Mouse (Mus musculus) T-helper 2 cell (primary cell): ENCODE results near the gene Dennd4a.

Experiments used
- in situ Hi-C: fragments of 300-600 bp; cut with MboI, MseI; formaldehyde crosslinking; loops from one replicate; pipeline ENCODE4 v1.15.1; 2025; ENCODE audit warnings: high pct_unique_total_duplicates

The Dennd4a gene

DNA sequence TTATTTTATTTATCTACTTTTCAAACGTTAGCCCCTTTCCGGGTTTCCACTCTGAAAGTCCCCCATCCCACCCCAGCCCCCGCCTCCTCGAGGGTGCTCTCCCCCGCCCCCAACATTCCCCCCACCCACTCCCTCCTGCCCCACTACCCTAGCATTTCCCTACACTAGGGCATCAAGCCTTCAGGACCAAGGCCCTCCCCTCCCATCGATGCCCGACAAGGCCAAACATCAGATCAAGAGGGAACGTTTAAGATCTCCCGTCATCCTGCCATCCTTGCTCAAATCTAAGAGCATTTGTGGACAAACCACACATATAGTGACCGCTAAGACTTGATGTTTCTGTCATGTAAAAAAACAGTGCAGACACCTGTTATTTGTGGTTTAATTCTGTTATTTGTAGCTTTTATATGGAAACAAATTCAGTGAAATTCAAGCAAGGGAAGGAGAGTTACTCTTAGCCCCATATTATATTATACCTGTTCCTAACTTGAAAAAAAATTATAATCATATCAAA lies 21.2 kb upstream of the Dennd4a start:
- in situ Hi-C loops: no loop called here

DNA sequence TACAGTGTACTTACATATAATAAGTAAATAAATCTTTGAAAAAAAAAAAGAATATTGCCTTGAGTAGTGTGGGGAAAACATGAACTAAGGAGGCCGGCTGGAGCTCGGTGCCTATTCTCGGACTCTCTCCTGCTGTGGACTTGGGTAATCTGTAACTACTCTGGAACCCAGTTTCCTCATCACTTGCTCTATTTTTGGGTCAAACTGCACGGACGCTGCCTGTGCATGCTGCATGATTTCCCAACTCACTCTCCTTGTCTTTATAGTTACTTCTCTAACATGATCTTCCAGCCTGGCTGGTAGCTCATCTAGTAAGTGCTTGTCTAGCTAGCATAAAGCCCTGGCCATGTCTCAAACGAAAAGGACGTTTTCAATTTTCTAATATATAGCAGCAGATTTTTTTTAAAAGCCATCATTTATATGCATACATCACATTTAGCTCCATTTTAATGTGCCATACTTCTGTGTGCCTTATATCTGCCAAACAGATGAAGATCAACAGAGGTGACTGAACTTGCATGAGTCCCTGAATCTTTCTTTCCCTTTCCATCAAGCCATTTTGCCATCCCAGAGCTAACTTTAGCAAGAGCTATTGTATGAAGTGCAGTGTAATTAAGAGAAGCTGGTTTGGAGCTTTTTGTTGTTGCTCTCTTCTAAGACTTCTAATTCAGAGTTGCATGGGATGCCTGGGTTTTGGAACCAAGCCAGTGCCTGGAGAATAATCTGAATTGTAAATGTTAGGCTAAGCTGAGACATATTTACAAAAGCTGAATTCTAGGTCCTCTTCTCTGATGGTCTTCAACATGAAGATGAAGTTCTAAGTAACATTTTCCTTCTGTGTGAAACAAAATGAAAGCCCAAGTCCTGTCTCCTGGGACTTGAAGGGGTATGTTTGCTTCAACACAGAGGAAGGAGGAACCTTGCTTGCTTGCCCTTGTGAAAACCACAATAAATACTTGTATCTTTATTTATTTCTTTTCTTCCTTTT lies 20.2 kb upstream of the Dennd4a start:
- in situ Hi-C loops: no loop called here

DNA sequence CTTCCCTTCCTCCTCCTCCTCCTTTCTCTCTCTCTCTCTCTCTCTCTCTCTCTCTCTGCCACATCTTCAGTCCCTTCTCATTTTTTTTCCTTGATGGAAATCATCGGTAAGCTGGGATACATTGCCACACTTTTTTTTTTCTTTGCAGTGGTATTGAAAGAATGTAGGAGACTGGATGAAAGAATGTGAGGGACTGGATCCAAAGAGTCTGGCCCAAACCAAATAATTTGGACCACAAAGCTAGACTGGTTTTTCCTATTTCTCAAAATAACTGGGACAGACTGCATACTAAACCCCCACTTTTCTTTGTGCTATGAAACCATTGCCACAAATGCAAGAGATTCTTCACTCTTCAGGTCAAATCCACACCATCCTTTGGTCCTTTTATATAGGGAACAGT lies 19.5 kb upstream of the Dennd4a start:
- in situ Hi-C loops: no loop called here

DNA sequence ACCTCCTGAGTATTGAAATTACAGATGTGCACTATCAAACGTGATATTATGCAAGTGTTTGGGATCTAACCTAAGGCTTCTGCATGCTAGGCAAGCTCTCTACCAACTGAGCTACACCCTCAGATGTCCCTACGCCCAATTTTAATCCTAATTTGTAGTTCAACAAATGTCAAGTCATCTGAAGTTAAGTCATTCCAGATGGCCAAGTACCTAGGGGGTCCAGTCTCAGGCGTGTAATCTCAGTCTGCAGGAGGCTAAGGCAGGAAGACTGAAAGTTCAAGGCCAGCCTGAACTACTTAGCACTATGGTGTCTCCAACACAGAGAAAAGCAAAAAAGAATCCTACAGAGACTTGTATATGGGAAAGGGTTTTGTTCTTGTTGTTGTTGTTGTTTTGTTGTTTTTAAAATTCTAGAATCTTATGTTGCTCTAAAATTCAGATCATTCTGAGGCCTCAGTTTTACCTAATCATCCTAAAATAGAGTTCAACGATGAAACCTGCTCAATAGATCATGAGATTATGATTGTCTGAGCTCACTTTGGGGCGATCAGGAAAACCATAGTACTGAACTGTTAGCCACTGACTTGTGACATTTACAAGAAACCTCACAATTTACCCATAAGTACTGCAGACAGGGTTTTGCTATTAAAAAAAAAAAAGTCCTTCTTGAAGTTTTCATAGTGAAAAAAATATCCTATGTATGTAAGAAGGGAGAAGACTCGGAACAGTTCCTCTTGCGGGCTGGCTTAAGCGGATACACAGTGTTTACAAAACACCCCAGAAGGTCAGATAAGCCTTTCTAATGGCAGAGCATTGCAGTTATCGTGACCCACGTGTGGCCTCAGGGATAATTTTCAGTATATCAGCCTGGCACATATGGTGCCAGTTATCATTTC lies 18.5 kb upstream of the Dennd4a start:
- in situ Hi-C loops: no loop called here

DNA sequence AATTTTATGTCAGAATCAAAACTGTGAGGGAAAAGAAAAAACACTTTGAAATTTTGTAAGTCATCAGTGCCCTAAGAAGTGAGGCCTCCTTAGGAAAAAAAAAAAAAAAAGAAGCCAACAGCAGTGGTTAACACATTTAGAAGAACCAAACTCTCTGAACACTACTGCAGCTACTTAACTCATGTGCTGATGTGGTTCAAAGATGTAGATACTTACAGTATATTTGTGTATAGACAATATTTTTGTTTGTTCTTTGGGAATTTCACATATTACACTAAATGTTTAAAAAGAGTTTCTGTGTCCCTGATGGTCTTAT lies 17.9 kb upstream of the Dennd4a start:
- in situ Hi-C loops: no loop called here

DNA sequence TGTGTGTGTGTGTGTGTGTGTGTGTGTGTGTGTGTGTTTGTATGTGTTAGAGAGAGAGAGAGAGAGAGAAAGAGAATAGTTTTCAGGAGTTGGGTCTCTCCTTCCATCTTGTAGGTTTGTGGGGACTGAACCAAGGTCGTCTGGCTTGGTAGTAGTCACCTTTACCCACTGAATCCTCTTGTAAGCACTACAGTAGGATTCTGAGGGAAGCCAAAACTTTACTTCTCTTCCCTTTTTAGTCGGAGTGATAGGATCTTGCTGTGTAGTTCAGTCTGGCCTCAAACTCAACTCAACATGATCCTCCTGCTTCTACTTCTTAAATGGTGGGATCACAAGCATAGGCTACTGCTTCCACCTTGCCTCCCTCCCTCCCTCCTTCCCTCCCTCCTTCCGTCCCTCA lies 17.3 kb upstream of the Dennd4a start:
- in situ Hi-C loops: no loop called here

DNA sequence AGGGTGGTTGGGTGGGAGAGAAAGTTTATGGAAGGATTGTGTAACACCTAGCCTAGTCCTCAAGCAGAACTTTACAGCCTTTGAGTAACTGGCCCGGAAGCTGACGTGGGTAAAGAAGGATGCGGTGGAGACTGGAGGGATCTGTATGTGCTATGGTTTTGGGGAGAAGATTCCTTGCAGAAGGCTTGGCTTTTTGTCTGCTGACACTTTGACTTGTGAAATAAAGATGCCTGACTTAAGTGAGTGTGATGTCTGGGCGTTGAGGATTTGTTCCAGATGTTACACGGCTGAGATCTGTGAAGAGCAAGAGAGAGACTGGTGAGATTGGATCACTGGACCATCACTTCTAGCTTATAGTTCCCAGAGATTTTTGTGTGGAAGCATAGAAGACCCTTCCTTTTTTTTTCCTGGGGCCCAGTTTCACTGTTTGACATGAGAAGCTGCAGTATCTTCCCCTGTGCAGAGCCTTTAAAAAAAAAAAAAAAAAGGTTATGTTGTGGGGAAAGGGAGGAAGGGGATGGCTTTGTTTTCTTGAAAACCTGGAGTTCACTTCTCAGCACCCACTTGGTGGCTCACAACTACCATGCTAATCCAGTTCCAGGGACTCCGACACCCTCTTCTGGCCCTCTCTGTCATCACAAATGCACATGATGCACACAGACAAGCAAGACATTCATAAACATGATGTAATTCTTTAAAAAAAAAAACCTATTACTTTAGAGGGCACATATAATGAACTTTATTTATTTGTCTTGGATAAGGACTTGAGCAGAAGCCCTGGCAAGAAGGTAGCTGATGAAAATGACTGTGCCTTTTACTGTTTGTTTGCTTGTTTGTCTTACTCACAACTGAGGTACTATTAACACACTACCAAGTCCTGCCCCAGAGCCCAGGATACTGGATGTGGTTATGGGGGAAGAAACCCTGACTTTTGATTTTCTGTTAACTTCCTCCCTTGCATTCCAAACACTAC lies 16.4 kb upstream of the Dennd4a start:
- in situ Hi-C loops: no loop called here

DNA sequence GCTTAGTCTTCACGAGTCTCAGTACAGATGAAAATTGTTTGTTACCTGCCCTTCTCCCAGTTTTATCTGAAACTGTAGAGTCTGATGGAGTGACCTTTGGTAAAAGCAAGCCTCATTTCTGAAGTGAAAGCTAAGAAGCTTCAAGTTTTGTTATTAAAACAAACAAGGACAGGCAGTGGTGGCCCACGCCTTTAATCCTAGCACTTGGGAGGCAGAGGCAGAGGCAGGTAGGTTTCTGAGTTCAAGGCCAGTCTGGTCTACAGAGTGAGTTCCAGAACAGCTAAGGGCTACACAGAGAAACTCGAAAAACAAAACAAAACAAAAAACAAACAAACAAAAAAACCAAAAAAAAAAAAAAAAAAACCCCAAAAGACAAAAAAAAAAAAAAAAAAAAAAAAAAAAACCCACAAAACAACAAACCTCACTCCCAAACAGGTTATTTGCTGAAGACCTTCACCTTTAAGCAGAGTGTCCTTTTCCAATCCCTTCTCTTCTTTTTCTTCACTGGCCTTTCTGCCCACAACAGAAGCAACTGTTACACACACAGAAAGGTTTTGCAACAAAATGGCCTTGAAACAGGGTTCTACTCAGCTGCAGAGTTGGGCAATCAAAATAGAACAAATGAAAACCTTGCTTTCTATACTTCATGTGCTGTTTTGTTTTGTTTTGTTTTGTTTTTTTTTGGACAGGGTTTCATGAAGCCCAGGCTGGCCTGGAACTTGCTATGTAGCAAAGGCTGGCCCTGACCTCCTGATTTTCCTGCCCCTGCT lies 15.1 kb upstream of the Dennd4a start:
- in situ Hi-C loops: no loop called here

DNA sequence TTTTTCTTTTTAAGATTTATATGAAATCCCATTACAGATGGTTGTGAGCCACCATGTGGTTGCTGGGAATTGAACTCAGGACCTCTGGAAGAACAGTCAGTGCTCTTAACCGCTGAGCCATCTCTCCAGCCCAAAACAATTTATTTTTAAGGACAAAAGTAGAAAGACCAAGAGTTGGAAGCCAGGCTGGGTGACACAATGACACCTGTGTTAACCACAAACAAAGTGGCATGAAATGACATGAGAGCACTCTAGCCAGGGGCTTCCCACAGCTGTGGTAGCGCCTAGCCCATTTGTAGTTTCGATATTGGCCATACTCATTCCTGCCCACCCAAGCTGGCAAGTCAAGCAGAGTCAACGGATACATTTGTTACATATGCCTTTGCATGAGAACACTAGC lies 13.7 kb upstream of the Dennd4a start:
- in situ Hi-C loops: no loop called here

DNA sequence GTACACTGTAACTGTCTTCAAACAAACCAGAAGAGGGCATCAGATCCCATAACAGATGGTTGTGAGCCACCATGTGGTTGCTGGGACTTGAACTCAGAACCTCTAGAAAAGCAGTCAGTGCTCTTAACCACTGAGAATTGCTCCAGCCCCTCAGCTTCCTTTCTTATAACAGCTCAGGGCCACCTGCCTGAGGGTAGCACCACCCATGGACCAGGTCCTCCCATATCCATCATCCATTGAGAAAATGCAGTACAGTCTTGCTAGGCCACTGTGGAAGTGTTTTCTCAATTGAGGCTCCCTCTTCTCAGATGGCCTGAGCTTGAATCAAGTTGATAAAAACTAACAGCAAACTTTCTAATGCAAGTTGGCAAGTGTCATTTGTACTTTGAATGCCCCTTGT lies 13.0 kb upstream of the Dennd4a start:
- in situ Hi-C loops: no loop called here

DNA sequence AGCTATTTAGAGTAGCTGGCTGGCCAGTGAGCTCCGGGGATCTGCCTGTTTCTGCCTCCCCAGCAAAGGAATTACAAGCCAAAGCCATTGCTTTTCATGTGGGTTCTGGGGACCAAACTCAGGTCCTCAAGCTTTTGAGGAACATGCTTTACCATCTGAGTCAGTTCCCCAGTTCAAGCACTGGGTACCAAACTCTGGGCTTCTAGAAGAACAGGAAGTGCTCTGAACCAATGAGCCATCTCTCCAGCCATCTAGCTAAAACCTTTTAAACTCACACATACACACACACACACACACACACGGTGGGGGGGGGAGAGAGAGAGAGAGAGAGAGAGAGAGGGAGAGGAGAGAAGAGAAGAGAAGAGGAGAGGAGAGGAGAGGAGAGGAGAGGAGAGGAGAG lies 12.3 kb upstream of the Dennd4a start:
- in situ Hi-C loops: no loop called here

DNA sequence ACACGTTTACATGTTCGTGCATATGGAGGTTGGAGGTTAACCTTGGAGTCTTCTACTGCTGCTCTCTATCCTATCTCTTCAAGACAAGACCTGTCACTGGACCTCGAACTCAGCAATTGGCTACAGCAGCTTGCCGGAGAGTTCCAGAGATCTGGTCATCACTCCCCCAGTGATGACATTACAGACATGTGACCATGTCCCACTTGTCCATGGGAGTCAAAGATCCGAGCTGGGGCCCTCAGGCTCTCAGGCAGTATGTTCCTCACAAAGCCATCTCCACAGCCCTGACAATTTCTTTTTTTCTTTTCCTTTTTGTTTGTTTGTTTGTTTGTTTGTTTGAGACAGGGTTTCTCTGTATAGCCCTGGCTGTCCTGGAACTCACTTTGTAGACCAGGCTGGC lies 11.6 kb upstream of the Dennd4a start:
- in situ Hi-C loops: no loop called here

DNA sequence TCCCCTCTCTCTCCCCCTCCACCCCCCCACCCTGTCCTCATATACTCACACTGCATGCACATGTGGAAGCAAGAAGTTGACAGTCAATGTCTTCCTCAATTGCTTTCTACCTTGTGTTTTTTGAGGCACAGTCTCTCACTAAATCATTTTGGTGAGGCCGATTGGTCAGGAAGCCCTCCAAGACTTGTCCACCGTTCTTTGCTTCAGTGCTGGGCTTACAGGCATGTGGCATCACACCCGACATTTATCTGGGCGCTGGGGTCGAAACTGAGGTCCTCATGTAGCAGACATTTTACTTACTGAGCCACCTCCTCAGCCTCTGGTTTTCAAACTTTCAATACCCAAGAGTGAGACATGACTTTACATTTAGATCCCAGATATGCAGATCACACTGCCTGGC lies 8.6 kb upstream of the Dennd4a start:
- in situ Hi-C loops: loop anchor here (25.0 kb wide), 1 partner anchor 1065 kb away; no protein-coding TSS in a partner anchor

DNA sequence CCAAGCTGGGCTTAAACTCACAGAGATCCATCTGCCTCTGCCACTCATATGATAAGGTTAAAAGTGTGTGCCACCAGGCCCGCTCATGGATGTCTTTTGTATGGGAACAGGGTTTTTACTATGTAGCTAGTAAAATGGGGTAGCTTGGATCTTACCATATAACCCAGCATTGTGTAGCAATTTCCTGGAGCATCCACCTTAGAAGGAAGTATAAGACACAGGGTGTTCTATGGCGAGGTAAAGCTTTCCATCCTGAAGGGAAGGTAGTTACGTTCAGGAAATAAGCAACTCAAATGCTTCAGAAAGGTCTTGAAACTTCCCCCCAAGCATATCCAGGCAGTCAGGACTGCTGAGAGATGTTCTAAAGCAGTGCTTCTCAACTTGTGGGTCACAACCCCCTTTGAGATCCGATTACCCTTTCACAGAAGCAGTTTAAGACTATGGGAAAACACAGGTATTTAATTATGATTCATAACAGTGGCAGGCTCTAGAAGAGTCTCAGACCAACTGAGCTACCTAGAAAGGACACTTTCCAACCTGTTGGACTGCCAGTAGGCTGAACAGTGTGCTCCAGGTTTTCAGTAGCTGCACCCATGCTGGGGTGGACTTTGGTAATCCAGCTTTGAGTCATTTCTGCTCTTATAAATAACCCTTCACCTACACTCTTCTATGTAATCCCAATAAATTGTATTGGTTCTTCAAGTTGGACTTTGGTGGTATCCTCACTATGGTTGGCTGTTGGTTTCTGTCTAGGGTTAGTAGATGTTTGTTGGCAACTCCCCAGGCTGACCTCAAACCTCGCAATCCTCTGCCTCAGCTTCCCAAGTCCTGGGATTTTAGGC lies 7.5 kb upstream of the Dennd4a start:
- in situ Hi-C loops: loop anchor here (25.0 kb wide), 1 partner anchor 1066 kb away; no protein-coding TSS in a partner anchor

DNA sequence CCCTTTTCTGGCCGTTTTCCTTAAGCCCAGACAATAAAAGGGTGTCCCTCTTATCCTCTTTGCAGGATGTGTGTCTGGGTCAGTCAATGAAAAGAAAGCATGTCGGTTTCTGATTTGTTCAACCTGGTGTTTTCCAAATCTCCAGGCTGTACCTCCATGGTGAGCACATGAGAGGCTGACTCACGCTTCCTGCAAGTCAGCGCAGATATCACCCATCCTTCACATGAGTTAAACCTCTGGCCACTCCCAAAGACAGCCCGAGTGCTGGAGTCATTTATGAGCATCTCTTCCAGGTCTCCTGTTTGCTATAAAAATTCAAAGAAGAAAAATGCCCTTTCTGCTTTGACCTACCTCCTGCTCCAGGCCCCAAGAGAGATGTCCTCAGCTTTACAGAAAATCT lies 5.3 kb upstream of the Dennd4a start:
- in situ Hi-C loops: loop anchor here (25.0 kb wide), 1 partner anchor 1069 kb away; no protein-coding TSS in a partner anchor

DNA sequence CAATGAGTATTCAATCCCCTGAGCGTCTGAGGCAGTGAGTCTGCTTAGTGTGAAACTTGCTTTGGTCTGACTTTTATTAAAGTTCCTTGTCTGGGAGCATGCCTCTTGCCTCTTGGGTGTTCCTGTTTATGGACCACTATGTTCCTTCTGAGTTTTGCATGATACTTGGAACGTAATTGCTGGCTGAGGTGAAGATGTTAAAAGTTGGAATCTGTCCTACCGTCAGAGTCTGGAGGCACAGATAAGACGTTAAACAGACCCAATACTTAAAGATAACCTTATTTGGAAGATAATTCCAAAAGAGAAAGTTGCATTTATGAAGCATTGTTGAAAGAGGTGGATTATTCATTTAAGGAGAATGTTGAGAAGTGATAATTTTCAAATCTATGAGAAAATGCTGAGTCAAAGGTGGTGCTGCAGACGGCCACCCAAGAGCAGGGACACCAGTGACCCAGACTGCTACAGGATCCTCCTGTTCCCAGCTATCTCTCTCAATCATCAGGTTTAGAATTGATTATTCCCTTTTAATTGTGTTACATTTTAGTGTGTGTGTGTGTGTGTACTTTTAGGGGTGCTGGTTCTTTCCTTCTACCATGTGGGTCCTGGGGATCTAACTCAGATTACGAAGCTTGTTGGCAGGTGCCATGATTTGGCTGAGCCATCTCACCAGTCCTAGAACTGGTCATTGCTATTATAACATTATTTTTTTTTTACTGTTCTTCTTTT lies 4.6 kb upstream of the Dennd4a start:
- in situ Hi-C loops: loop anchor here (25.0 kb wide), 1 partner anchor 1069 kb away; no protein-coding TSS in a partner anchor

DNA sequence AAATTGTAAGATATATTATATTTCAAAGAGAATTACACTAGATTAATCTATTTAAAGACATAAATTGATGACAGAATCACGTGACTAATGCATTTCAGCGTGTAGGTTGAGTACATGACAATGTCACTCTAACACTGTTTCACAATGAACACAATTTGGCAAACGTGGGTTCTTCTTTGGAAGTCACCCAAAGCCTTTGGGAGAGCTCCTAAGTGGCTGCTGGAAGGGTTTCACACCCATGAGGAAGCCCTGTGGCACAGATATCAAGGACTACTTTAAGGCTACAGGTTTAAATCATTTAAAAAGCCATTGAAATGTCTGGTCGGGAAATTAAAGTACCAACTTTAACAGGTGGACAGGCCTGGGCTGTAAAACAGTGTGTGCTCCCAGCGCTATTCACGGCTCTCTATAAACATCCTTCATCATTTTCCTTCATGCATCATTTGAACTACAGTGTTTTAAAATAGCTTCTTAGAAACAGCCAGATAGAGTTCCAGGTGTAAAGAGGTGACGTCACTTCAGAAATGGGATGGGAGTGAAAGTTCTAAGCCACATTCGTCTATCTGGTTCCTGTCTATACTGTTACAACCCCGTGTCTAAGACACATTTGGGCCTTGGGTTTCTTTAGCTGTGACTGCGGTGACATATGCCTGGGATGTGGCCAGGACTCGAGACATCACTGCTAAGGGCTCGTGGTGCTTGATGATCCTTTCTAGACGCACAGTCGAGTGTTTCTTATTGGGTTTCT lies 3.9 kb upstream of the Dennd4a start:
- in situ Hi-C loops: loop anchor here (25.0 kb wide), 1 partner anchor 1070 kb away; no protein-coding TSS in a partner anchor

DNA sequence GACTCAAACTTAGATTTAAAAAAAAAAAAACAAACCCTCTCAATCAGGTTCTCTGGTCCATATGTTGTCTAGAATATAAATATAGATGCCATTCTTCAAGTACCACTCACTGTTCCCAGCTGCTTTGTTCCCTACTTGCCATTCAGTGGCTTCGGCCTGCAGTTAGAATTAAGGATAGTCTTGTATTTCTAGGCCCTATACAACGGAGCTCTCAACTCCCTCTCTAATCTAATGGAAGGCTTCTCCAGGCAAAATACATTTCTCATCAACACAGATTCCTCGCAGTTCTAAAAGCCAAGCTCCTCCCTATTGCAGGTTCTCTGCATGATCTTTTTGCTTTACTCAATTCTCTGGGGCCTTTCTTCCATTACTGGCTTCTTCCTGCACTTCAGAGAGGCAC lies 1.3 kb upstream of the Dennd4a start:
- in situ Hi-C loops: loop anchor here (25.0 kb wide), 1 partner anchor 1073 kb away; no protein-coding TSS in a partner anchor
